11 mouse cellular contexts compared by ENCODE assay signal in the genomic region with DNA sequence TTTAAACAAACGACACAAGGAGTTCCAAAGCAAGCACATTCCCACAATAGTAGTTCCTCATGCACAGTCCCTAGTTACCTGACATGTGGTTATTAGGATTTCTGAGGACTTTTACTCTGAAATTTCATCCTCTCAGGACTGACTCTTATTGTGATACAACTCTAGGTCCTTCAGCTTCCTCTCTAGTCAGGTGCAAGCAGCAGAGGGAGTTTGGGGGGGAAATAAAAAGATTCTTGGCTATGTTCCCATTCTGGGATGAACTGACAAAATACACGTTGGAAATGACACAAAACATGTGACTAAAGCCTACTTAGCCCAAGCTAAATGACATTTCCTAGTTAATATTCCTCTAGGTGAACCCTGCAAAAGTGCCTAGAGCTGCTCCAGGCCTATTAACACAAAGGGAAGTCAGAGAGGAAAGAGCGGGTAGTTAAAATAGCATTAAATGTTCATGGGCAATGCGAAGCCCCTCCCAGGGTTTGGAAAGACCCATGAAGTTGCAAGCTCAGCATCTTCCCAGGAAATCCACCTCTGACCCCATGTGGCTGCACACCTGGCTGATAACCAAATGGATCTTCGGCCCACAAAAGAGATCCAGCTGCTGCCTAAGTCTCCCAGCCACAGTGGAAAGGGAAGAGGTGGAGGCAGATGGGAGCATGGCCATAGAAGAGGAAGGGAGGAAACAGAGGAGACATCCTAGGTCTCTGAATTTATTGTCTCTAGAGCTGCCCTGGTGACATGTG. TPM values are rescaled to one million over a fixed set of nuclear protein-coding genes. Genes with fewer than 3 reads are reported as not detected.
DNase-seq lines count a peak whose midpoint lies in the region; ATAC-seq and TF ChIP-seq lines count a peak whose summit lies in the region.
"Had no signal": no experiment of that assay in that cellular context is flagged by ENCODE, and none has a peak within 500 bp of the region (broad histone marks: within the 10 kb centered on the region; RNA-seq: fewer than 3 reads in every experiment).

No protein-coding gene starts in this region.

- no peaks in the 10 kb centered on the region for H3K27me3 ChIP-seq in lung, embryonic 16.5 days (ENCODE audit: control insufficient read depth, insufficient read depth, low read depth, low read length)
- H3K27me3 ChIP-seq: midbrain, embryonic 12.5 days had no signal

- H3K9ac ChIP-seq in lung, embryonic 16.5 days (ENCODE audit: low read length), result 0 out of 2 replicates have a peak overlapping the region, but pooled peaks have one; percentile 18
- H3K9ac ChIP-seq: midbrain, embryonic 12.5 days had no signal

- 29% methylated on average over 5 of the region's 5 CpGs for WGBS in lung, embryonic 16.5 days
- 32% methylated on average over 5 of the region's 5 CpGs for WGBS in lung, adult 2 months

- no peak for DNase-seq in lung, adult 2 months
- DNase-seq in brain, embryonic 18.5 days (ENCODE audit: low read depth, low spot score), result peak; percentile 34
- DNase-seq in kidney, adult 11 months, result peak; percentile 82
- DNase-seq in retina, embryonic 14.5 days (ENCODE audit: low spot score), result peak; percentile 18
- no peak for DNase-seq in adrenal gland, adult 2 months
- no peak for DNase-seq in cerebellum, adult 8-10 months
- no peak for DNase-seq in layer of hippocampus, adult 11-12 months (ENCODE audit: low spot score)
- DNase-seq: right cerebral cortex, postnatal 25 days had no signal

- no peak overlapping the region for H3K4me2 ChIP-seq in lung, embryonic 16.5 days (ENCODE audit: low read depth, low read length)
- H3K4me2 ChIP-seq: midbrain, embryonic 12.5 days had no signal

- ATAC-seq in lung, embryonic 16.5 days (ENCODE audit: low read depth), result peak; percentile 61; the same call in 1 of the 2 replicates
- ATAC-seq: activated CD4-positive, CD25-positive, alpha-beta regulatory T cell, adult 4 months had no signal

- peaks cover 6% of the 10 kb centered on the region for H3K4me1 ChIP-seq in lung, embryonic 16.5 days (replicated peaks; ENCODE audit: control insufficient read depth, insufficient read depth, low read length)
- no peaks in the 10 kb centered on the region; the same call in 1 of the 2 replicates for H3K4me1 ChIP-seq in lung, adult 2 months (ENCODE audit: control insufficient read depth, insufficient read depth, low read length)
- H3K4me1 ChIP-seq: midbrain, embryonic 12.5 days had no signal

- peaks cover 10% of the 10 kb centered on the region for H3K9me3 ChIP-seq in lung, embryonic 16.5 days (ENCODE audit: control insufficient read depth, low read length)

- TF ChIP-seq POLR2A in lung, adult 2 months (IDR thresholded peaks at IDR 0.05; ENCODE audit: borderline replicate concordance, extremely low read depth, low read depth, low read length), result no peak

- peak overlapping the region; percentile 80 for H3K27ac ChIP-seq in lung, embryonic 16.5 days (ENCODE audit: low read length)
- H3K27ac ChIP-seq: midbrain, embryonic 12.5 days had no signal

- H3K4me3 ChIP-seq in lung, embryonic 16.5 days (ENCODE audit: low read length), result no peak overlapping the region
- no peak overlapping the region for H3K4me3 ChIP-seq in lung, adult 2 months (replicated peaks; ENCODE audit: extremely low read depth, low read depth, low read length)
- H3K4me3 ChIP-seq: midbrain, embryonic 12.5 days had no signal

- TF ChIP-seq CTCF in lung, adult 2 months (IDR thresholded peaks at IDR 0.05; ENCODE audit: insufficient read depth, low read length), result no peak

- H3K36me3 ChIP-seq in lung, embryonic 16.5 days (ENCODE audit: control insufficient read depth, insufficient read depth, low read length), result no peaks in the 10 kb centered on the region
- H3K36me3 ChIP-seq: midbrain, embryonic 12.5 days had no signal

RNA-seq across cellular contexts. Expression of gene Klf3, which starts 49.6 kb away (rescaled TPM):
- 53.8 and 61.5 TPM in 2 replicates for polyA plus RNA-seq in lung, embryonic 16.5 days (2015; fragmentation: Nextera tagmentation; extraction: Ambion mirVana)
- 113 and 129 TPM in 2 replicates for polyA plus RNA-seq in lung, adult 2 months (2012; rRNA removed)
- 10 to 100 TPM; 62.1 to 69.2 TPM for total RNA-seq in adrenal gland, adult 2 months (2021)
- polyA plus RNA-seq in adrenal gland, adult 2 months (2012; rRNA removed), result 80.7 and 83.2 TPM in 2 replicates

Comparison
In these comparisons a context has a peak if more than half of its experiments do, and no peak if none do; other contexts are left out.
1. DNase-seq: peak in brain, embryonic 18.5 days (single experiment), kidney, adult 11 months (single experiment) and retina, embryonic 14.5 days (single experiment); none in lung, adult 2 months (single experiment), adrenal gland, adult 2 months (single experiment), cerebellum, adult 8-10 months (single experiment) and layer of hippocampus, adult 11-12 months (single experiment).